Mouse (Mus musculus): Measurements from ENCODE around the gene Utrn. TPM values are rescaled to one million over a fixed set of nuclear protein-coding genes. Genes with fewer than 3 reads are reported as not detected.

Gene Utrn
- polyA plus RNA-seq, 1 experiment from 2014 or later: 20.3 TPM

DNA sequence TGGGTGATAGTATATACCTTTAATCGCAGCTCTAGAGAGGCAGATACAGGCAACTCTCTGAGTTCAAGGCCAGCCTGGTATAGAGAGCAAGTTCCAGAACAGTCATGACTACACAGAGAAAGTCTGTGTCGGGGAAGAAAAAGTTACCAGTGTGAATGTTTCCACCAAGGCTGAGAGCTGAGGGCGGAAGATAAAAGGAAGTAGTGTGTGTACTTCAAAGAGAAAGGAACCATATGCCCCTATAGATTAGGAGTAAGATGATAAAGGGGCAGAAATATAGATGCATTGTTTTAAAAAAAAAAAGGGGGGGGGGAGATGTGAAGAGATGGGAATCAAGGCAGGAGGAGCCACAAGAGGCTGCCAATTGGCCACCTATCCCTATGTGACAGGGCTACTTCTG, 334.9 kb downstream of the Utrn start:
- no peak for ATAC-seq
- H3K27me3 ChIP-seq (replicated peaks; ENCODE audit: control insufficient read depth, insufficient read depth, low read length): no peaks in the 10 kb centered on the region
- no peak overlapping the region for H3K4me2 ChIP-seq (ENCODE audit: low read length)
- no peak overlapping the region for H3K9ac ChIP-seq (replicated peaks; ENCODE audit: low read depth, low read length)
- no peaks in the 10 kb centered on the region for H3K9me3 ChIP-seq (ENCODE audit: control insufficient read depth, low read length)
- no peaks in the 10 kb centered on the region for H3K4me1 ChIP-seq (replicated peaks; ENCODE audit: control insufficient read depth, insufficient read depth, low read length)
- no peak overlapping the region for H3K4me3 ChIP-seq (replicated peaks; ENCODE audit: low read length)
- no peaks in the 10 kb centered on the region for H3K36me3 ChIP-seq (ENCODE audit: control insufficient read depth, insufficient read depth)
- no peak overlapping the region for H3K27ac ChIP-seq (ENCODE audit: low read length)
- WGBS: 98% methylated on average over 3 of the region's 3 CpGs

DNA sequence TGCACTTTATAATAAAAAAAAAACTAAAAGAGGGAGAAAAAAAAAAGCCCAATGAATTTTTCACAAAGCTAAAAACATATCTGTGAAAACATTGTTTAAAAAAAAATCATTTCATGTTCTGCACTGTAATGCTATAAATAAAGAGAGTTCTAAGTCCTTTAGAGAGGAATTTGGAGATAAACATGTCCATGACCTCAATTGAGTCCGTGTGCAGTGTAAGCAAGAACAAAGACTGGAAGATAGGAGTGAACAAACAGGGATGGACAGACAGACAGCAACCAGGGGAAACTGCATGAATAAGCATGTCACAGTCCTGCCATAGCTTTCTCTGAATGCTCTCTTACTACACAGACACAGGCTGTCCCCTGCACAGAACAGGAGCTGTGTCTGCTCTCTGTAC, 347.1 kb downstream of the Utrn start:
- no peak overlapping the region for H3K4me3 ChIP-seq (replicated peaks; ENCODE audit: low read length)
- no peak overlapping the region for H3K4me2 ChIP-seq (ENCODE audit: low read length)
- 84% methylated on average over 1 of the region's 1 CpGs for WGBS
- no peak for ATAC-seq
- H3K9me3 ChIP-seq (ENCODE audit: control insufficient read depth, low read length): no peaks in the 10 kb centered on the region
- no peaks in the 10 kb centered on the region for H3K36me3 ChIP-seq (ENCODE audit: control insufficient read depth, insufficient read depth)
- H3K4me1 ChIP-seq (replicated peaks; ENCODE audit: control insufficient read depth, insufficient read depth, low read length): no peaks in the 10 kb centered on the region
- H3K27ac ChIP-seq (ENCODE audit: low read length): no peak overlapping the region
- H3K9ac ChIP-seq (replicated peaks; ENCODE audit: low read depth, low read length): no peak overlapping the region
- H3K27me3 ChIP-seq (replicated peaks; ENCODE audit: control insufficient read depth, insufficient read depth, low read length): no peaks in the 10 kb centered on the region

DNA sequence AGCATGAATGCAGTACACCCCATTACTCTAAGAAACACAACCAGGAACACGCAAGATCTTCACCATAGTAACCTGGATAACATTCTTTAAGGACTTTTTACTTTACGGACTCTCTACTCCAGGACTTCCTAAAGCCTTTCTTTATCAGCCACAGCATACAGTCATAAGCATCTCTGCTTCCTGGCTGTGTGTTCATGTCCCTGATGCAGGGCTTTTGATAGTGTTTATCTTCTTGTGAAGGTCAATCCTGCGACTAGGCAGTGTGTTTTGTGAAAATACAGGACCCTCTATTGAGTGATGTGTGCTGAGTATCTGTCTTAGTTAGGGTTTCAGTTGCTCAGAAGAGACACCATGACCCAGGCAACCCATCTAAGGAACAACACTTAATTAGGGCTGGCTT, 351.0 kb downstream of the Utrn start:
- H3K4me3 ChIP-seq (replicated peaks; ENCODE audit: low read length): no peak overlapping the region
- WGBS: 91% methylated on average over 3 of the region's 3 CpGs
- no peak overlapping the region for H3K9ac ChIP-seq (replicated peaks; ENCODE audit: low read depth, low read length)
- no peak for ATAC-seq
- no peak overlapping the region for H3K27ac ChIP-seq (ENCODE audit: low read length)
- H3K27me3 ChIP-seq (replicated peaks; ENCODE audit: control insufficient read depth, insufficient read depth, low read length): no peaks in the 10 kb centered on the region
- H3K4me2 ChIP-seq (ENCODE audit: low read length): no peak overlapping the region
- H3K9me3 ChIP-seq (ENCODE audit: control insufficient read depth, low read length): no peaks in the 10 kb centered on the region
- no peaks in the 10 kb centered on the region for H3K36me3 ChIP-seq (ENCODE audit: control insufficient read depth, insufficient read depth)
- H3K4me1 ChIP-seq (replicated peaks; ENCODE audit: control insufficient read depth, insufficient read depth, low read length): no peaks in the 10 kb centered on the region

DNA sequence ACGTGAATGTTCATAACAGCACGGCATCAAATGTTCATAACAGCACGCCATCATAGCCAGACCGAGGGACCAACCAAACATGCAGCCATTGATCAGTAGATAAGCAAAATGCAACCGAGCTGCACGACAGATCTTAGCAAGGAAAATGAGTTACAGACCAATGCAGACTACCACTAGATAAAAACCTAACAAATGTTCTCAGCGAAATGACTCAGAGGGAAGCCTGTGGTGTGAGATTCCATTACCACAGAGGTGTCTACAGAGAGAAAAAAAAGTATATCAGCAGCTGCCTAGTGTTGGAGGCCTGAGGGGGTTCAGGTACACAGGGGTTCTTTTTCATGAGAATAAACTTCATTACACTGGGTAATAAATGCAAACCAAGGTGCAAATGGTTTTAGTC, 363.6 kb downstream of the Utrn start:
- H3K9me3 ChIP-seq (ENCODE audit: control insufficient read depth, low read length): no peaks in the 10 kb centered on the region
- H3K36me3 ChIP-seq (ENCODE audit: control insufficient read depth, insufficient read depth): no peaks in the 10 kb centered on the region
- no peak overlapping the region for H3K4me2 ChIP-seq (ENCODE audit: low read length)
- 94% methylated on average over 7 of the region's 7 CpGs for WGBS
- no peak overlapping the region for H3K27ac ChIP-seq (ENCODE audit: low read length)
- H3K4me1 ChIP-seq (replicated peaks; ENCODE audit: control insufficient read depth, insufficient read depth, low read length): no peaks in the 10 kb centered on the region
- ATAC-seq: no peak
- H3K9ac ChIP-seq (replicated peaks; ENCODE audit: low read depth, low read length): no peak overlapping the region
- no peaks in the 10 kb centered on the region for H3K27me3 ChIP-seq (replicated peaks; ENCODE audit: control insufficient read depth, insufficient read depth, low read length)
- H3K4me3 ChIP-seq (replicated peaks; ENCODE audit: low read length): no peak overlapping the region

DNA sequence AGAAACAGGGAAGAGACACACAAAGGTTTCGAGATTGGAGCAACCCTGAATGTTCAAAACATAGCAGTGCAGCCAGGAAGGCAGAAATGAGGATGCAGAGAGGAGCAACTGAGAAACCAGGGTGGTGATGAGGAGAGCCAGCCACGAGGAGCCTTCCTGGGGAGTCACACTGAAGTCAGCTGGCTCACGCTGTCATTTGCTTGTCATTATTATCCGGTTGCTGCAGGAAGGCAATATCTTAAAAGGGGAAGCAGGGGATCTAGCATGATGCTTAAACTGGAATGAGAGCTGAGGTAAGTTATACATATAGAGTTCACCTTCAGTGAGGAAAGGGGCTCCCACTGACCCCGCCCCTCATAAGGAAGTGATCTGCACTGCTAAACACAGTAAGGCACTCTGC, 368.7 kb downstream of the Utrn start:
- no peak overlapping the region for H3K27ac ChIP-seq (ENCODE audit: low read length)
- 88% methylated on average over 5 of the region's 5 CpGs for WGBS
- ATAC-seq: no peak
- H3K4me2 ChIP-seq (ENCODE audit: low read length): no peak overlapping the region
- H3K9me3 ChIP-seq (ENCODE audit: control insufficient read depth, low read length): no peaks in the 10 kb centered on the region
- H3K4me3 ChIP-seq (replicated peaks; ENCODE audit: low read length): no peak overlapping the region
- H3K27me3 ChIP-seq (replicated peaks; ENCODE audit: control insufficient read depth, insufficient read depth, low read length): no peaks in the 10 kb centered on the region
- no peaks in the 10 kb centered on the region for H3K36me3 ChIP-seq (ENCODE audit: control insufficient read depth, insufficient read depth)
- no peak overlapping the region for H3K9ac ChIP-seq (replicated peaks; ENCODE audit: low read depth, low read length)
- no peaks in the 10 kb centered on the region for H3K4me1 ChIP-seq (replicated peaks; ENCODE audit: control insufficient read depth, insufficient read depth, low read length)

DNA sequence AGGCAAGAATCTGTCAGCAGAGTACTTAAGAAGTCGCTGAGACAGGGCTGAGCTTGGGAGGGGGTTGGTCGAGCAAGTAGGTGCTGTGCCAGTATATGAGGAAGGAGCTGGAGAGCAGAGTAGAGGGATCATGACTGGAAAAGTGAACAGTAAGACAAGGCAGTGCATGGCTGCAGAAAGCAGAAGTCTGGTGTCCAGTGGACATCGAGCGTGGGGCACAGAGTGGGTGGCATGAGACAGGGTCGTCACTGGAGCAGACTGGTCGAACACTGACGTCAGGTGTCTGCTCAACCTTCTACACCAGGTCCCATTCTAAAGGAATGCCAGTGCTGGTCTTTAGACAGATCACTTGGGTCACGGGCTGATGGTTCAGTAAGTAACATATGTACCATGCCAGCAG, 371.6 kb downstream of the Utrn start:
- Histone ChIP-seq H3K36me3 (ENCODE audit: control insufficient read depth, insufficient read depth) (no peaks in the 10 kb centered on the region), H3K4me3 (replicated peaks; ENCODE audit: low read length) (no peak overlapping the region), H3K27me3 (replicated peaks; ENCODE audit: control insufficient read depth, insufficient read depth, low read length) (no peaks in the 10 kb centered on the region), H3K9ac (replicated peaks; ENCODE audit: low read depth, low read length) (no peak overlapping the region), H3K27ac (ENCODE audit: low read length) (no peak overlapping the region), H3K4me1 (replicated peaks; ENCODE audit: control insufficient read depth, insufficient read depth, low read length) (no peaks in the 10 kb centered on the region), H3K9me3 (ENCODE audit: control insufficient read depth, low read length) (no peaks in the 10 kb centered on the region), H3K4me2 (ENCODE audit: low read length) (no peak overlapping the region)
- 89% methylated on average over 8 of the region's 8 CpGs for WGBS
- no peak for ATAC-seq

DNA sequence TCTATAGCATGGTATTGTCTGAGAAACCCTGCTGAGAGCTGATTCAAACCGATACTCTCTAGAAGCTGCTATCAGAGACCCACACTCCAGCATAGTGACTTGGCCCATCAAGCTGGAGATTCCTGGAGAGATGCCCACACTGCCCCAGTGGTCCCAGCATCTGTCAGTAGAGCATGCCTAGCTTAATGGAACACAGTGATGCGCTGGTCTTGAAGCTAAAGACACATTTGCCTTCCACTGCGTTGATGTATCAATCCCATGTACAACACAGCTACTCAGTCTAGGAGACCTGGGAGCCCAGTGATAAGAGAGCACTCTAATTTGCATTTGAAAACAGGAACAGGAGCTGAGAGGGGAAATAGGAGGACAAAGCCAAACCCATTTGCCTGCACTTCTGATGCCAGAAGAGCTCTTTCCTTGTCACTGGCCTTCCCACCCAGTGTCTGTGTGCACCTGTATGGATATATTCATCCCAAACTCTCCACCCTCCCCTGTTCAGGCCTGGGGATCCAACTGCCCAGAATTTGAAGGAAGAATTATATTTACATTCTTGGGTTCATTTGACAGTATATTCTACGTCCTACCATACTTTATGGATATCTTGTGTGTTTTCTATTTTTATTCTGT, 379.5 kb downstream of the Utrn start:
- Histone ChIP-seq H3K27ac (ENCODE audit: low read length) (no peak overlapping the region), H3K4me2 (ENCODE audit: low read length) (no peak overlapping the region), H3K4me1 (replicated peaks; ENCODE audit: control insufficient read depth, insufficient read depth, low read length) (peaks cover 5% of the 10 kb centered on the region), H3K27me3 (replicated peaks; ENCODE audit: control insufficient read depth, insufficient read depth, low read length) (no peaks in the 10 kb centered on the region), H3K4me3 (replicated peaks; ENCODE audit: low read length) (no peak overlapping the region), H3K36me3 (ENCODE audit: control insufficient read depth, insufficient read depth) (no peaks in the 10 kb centered on the region), H3K9ac (replicated peaks; ENCODE audit: low read depth, low read length) (no peak overlapping the region), H3K9me3 (ENCODE audit: control insufficient read depth, low read length) (no peaks in the 10 kb centered on the region)
- ATAC-seq: 0 out of 2 replicates have a peak, but pooled peaks have one; percentile 43
- WGBS: 50% methylated on average over 4 of the region's 4 CpGs

DNA sequence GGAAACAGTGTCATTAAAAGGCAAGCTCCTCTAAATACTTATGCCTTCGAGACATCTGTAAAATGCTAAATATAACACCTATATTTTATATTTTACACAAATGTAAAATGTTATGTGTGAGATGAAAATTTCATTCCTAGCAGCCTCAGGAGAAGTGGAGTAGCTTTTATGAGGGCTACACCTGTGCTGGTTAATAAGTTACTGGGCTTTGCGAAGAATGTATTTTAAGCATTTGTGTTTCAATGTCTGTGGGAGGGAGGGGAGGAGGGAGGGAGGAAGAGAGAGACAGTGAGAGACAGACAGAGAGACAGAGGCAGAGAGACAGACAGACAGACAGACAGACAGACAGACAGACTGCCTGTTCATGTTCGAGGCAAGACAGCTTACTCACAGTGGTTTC, 380.6 kb downstream of the Utrn start:
- no peak overlapping the region for H3K4me2 ChIP-seq (ENCODE audit: low read length)
- H3K27me3 ChIP-seq (replicated peaks; ENCODE audit: control insufficient read depth, insufficient read depth, low read length): no peaks in the 10 kb centered on the region
- no peak overlapping the region for H3K4me3 ChIP-seq (replicated peaks; ENCODE audit: low read length)
- H3K36me3 ChIP-seq (ENCODE audit: control insufficient read depth, insufficient read depth): no peaks in the 10 kb centered on the region
- H3K9ac ChIP-seq (replicated peaks; ENCODE audit: low read depth, low read length): no peak overlapping the region
- H3K9me3 ChIP-seq (ENCODE audit: control insufficient read depth, low read length): no peaks in the 10 kb centered on the region
- WGBS: 87% methylated on average over 3 of the region's 3 CpGs
- ATAC-seq: no peak
- peaks cover 5% of the 10 kb centered on the region for H3K4me1 ChIP-seq (replicated peaks; ENCODE audit: control insufficient read depth, insufficient read depth, low read length)
- H3K27ac ChIP-seq (ENCODE audit: low read length): no peak overlapping the region

DNA sequence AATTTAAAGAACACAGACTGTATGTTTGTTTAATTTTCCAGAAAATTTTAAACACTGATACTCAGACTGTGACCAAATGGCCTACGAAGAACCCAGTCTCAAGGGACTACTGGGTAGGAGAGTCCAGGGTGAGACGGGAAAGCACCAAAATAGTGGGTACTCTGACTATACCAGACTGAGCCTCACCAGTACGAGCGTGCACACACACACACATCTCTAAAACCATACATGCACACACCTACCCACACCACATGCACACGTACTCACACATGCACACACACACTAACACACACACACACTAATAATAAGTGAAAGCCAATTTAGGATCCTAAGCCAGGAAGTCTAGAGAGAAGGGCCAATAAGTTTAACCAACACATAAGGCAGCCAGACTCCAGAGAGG, 381.0 kb downstream of the Utrn start:
- no peak overlapping the region for H3K4me2 ChIP-seq (ENCODE audit: low read length)
- H3K4me1 ChIP-seq (replicated peaks; ENCODE audit: control insufficient read depth, insufficient read depth, low read length): peaks cover 5% of the 10 kb centered on the region
- H3K27ac ChIP-seq (ENCODE audit: low read length): no peak overlapping the region
- H3K36me3 ChIP-seq (ENCODE audit: control insufficient read depth, insufficient read depth): no peaks in the 10 kb centered on the region
- no peak for ATAC-seq
- WGBS: 93% methylated on average over 5 of the region's 5 CpGs
- no peaks in the 10 kb centered on the region for H3K27me3 ChIP-seq (replicated peaks; ENCODE audit: control insufficient read depth, insufficient read depth, low read length)
- no peaks in the 10 kb centered on the region for H3K9me3 ChIP-seq (ENCODE audit: control insufficient read depth, low read length)
- no peak overlapping the region for H3K9ac ChIP-seq (replicated peaks; ENCODE audit: low read depth, low read length)
- H3K4me3 ChIP-seq (replicated peaks; ENCODE audit: low read length): no peak overlapping the region

DNA sequence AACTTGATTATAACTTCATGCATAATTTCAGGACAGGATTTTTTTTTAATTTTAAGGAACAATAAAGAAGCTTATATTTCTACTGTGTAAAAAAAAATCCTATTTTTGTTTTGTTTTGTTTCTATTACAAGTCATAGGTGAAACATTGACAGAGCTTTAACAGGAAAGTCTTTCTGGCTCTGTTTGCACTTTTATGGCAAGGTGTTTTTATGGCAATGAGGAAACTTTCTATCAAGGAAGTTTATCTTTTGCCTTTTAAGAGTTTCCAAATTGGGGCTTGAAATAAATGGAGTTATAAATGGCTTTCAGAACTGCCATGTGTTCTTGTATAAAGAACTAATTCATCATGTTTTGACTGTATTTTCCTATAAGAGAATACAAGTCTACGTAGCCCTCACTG, 385.7 kb downstream of the Utrn start:
- no peaks in the 10 kb centered on the region for H3K36me3 ChIP-seq (ENCODE audit: control insufficient read depth, insufficient read depth)
- H3K4me2 ChIP-seq (ENCODE audit: low read length): no peak overlapping the region
- H3K27me3 ChIP-seq (replicated peaks; ENCODE audit: control insufficient read depth, insufficient read depth, low read length): no peaks in the 10 kb centered on the region
- no peak overlapping the region for H3K4me3 ChIP-seq (replicated peaks; ENCODE audit: low read length)
- H3K9ac ChIP-seq (replicated peaks; ENCODE audit: low read depth, low read length): no peak overlapping the region
- WGBS: 51% methylated on average over 1 of the region's 1 CpGs
- H3K27ac ChIP-seq (ENCODE audit: low read length): no peak overlapping the region
- ATAC-seq: no peak
- no peaks in the 10 kb centered on the region for H3K4me1 ChIP-seq (replicated peaks; ENCODE audit: control insufficient read depth, insufficient read depth, low read length)
- H3K9me3 ChIP-seq (ENCODE audit: control insufficient read depth, low read length): no peaks in the 10 kb centered on the region
